In genomic region chr14:31434426-31434825, GRCm38 (mm10) we compare ENCODE assay signal across 9 mouse cellular contexts. TPM values are rescaled to one million over a fixed set of nuclear protein-coding genes. Genes with fewer than 3 reads are reported as not detected.
DNase-seq lines count a peak whose midpoint lies in the region; ATAC-seq and TF ChIP-seq lines count a peak whose summit lies in the region.
"Had no signal": no experiment of that assay in that cellular context is flagged by ENCODE, and none has a peak within 500 bp of the region (broad histone marks: within the 10 kb centered on the region; RNA-seq: fewer than 3 reads in every experiment).

No protein-coding gene starts in this region.

- ATAC-seq in forebrain, embryonic 11.5 days (replicated peaks; ENCODE audit: low FRiP score), result no peak
- no peak for ATAC-seq in liver, embryonic 13.5 days (ENCODE audit: low read depth)
- ATAC-seq: CD4-positive, CD25-positive, alpha-beta regulatory T cell, adult 4 months had no signal

- H3K4me1 ChIP-seq in forebrain, embryonic 10.5 days, result peaks cover 49% of the 10 kb centered on the region
- peaks cover 4% of the 10 kb centered on the region; the same call in 1 of the 2 replicates for H3K4me1 ChIP-seq in forebrain, embryonic 11.5 days (replicated peaks; ENCODE audit: control insufficient read depth, insufficient read depth, low read length)
- peaks cover 21% of the 10 kb centered on the region; the same call in 1 of the 2 replicates for H3K4me1 ChIP-seq in spleen, adult 2 months (ENCODE audit: control insufficient read depth, insufficient read depth, insufficient read length)
- peaks cover 50% of the 10 kb centered on the region for H3K4me1 ChIP-seq in liver, embryonic 13.5 days (replicated peaks)

- peak overlapping the region; percentile 72 for H3K4me3 ChIP-seq in forebrain, embryonic 10.5 days
- H3K4me3 ChIP-seq in forebrain, embryonic 11.5 days (ENCODE audit: low read depth, low read length), result no peak overlapping the region; the same call in 1 of the 2 replicates
- H3K4me3 ChIP-seq in spleen, adult 2 months (ENCODE audit: extremely low read depth, insufficient read depth, insufficient read length), result peak overlapping the region; percentile 42
- 0 out of 2 replicates have a peak overlapping the region, but pooled peaks have one; percentile 11 for H3K4me3 ChIP-seq in liver, embryonic 13.5 days (replicated peaks)

- H3K9ac ChIP-seq in forebrain, embryonic 11.5 days (ENCODE audit: low read length), result no peak overlapping the region
- H3K9ac ChIP-seq in liver, embryonic 13.5 days, result no peak overlapping the region

- H3K36me3 ChIP-seq in forebrain, embryonic 10.5 days (replicated peaks), result no peaks in the 10 kb centered on the region
- H3K36me3 ChIP-seq in forebrain, embryonic 11.5 days (ENCODE audit: control insufficient read depth, insufficient read depth, low read length), result no peaks in the 10 kb centered on the region
- H3K36me3 ChIP-seq in spleen, adult 2 months (ENCODE audit: control insufficient read depth, insufficient read depth, low read length), result peaks cover 8% of the 10 kb centered on the region
- H3K36me3 ChIP-seq in liver, embryonic 13.5 days, result no peaks in the 10 kb centered on the region

- no peak overlapping the region for H3K27ac ChIP-seq in forebrain, embryonic 10.5 days
- no peak overlapping the region for H3K27ac ChIP-seq in forebrain, embryonic 11.5 days (ENCODE audit: low read depth, low read length)
- peak overlapping the region; percentile 31; the same call in 1 of the 2 replicates for H3K27ac ChIP-seq in spleen, adult 2 months (ENCODE audit: insufficient read depth, low read length)
- peak overlapping the region; percentile 36 for H3K27ac ChIP-seq in liver, embryonic 13.5 days

- DNase-seq in forebrain, embryonic 10.5 days (ENCODE audit: extremely low spot score, low spot score), result no peak
- no peak for DNase-seq in forebrain, embryonic 11.5 days (ENCODE audit: low spot score)
- no peak for DNase-seq in spleen, adult 2 months (ENCODE audit: low read depth in 1 of 2, low spot score in 2 of 2)
- no peak for DNase-seq in spleen, postnatal 14 days (ENCODE audit: low spot score in 2 of 2)
- no peak for DNase-seq in liver, embryonic 13.5 days
- DNase-seq in frontal cortex, adult 2 months (ENCODE audit: extremely low spot score in 1 of 2, low spot score in 1 of 2), result no peak
- DNase-seq in gastrocnemius, postnatal 14 days, result no peak
- no peak for DNase-seq in testis, postnatal 10 days (ENCODE audit: low spot score)

- TF ChIP-seq POLR2A in spleen, adult 2 months (IDR thresholded peaks at IDR 0.05; ENCODE audit: low read depth, low read length), result no peak

- 52% methylated on average over 5 of the region's 5 CpGs for WGBS in forebrain, embryonic 10.5 days
- WGBS in forebrain, embryonic 11.5 days, result 60% methylated on average over 5 of the region's 5 CpGs
- 67% methylated on average over 5 of the region's 5 CpGs for WGBS in spleen, adult 2 months
- 61% methylated on average over 5 of the region's 5 CpGs for WGBS in liver, embryonic 13.5 days (ENCODE audit: insufficient replicate concordance)

- H3K4me2 ChIP-seq in forebrain, embryonic 11.5 days (ENCODE audit: low read depth, low read length, severe bottlenecking), result no peak overlapping the region; the same call in 1 of the 2 replicates
- H3K4me2 ChIP-seq in liver, embryonic 13.5 days, result peak overlapping the region; percentile 85

- peaks cover 40% of the 10 kb centered on the region for H3K27me3 ChIP-seq in forebrain, embryonic 10.5 days (ENCODE audit: poor library complexity, severe bottlenecking)
- no peaks in the 10 kb centered on the region for H3K27me3 ChIP-seq in forebrain, embryonic 11.5 days (ENCODE audit: control insufficient read depth, insufficient read depth, low read length)
- H3K27me3 ChIP-seq in spleen, adult 2 months (ENCODE audit: control insufficient read depth, insufficient read depth, low read length), result no peaks in the 10 kb centered on the region
- H3K27me3 ChIP-seq in liver, embryonic 13.5 days, result peaks cover 37% of the 10 kb centered on the region

- intact Hi-C loops in gastrocnemius, postnatal 14 days (cut with DNase I; ENCODE audit: low total_unique reads), result no loop called here

- no peaks in the 10 kb centered on the region for H3K9me3 ChIP-seq in forebrain, embryonic 10.5 days
- H3K9me3 ChIP-seq in forebrain, embryonic 11.5 days (ENCODE audit: control insufficient read depth, low read length), result no peaks in the 10 kb centered on the region
- H3K9me3 ChIP-seq in liver, embryonic 13.5 days (replicated peaks), result no peaks in the 10 kb centered on the region

- no peak for TF ChIP-seq CTCF in spleen, adult 2 months (IDR thresholded peaks at IDR 0.05; ENCODE audit: extremely low read depth, insufficient read depth, insufficient read length, insufficient replicate concordance)

RNA-seq across cellular contexts. Expression of gene Sh3bp5, which starts 1.5 kb away (rescaled TPM):
- polyA plus RNA-seq in forebrain, embryonic 10.5 days (2016; fragmentation: Nextera tagmentation; extraction: Ambion mirVana), result 17.6 and 18.3 TPM in 2 replicates
- 15.8 and 17.4 TPM in 2 replicates for polyA plus RNA-seq in forebrain, embryonic 11.5 days (2014; fragmentation: Nextera tagmentation; extraction: Ambion mirVana)
- polyA plus RNA-seq in spleen, adult 2 months (2012; rRNA removed), result 36.0 and 43.0 TPM in 2 replicates
- polyA plus RNA-seq in liver, embryonic 13.5 days (2015; fragmentation: Nextera tagmentation; extraction: Ambion mirVana), result 13.3 and 16.2 TPM in 2 replicates
- polyA plus RNA-seq in frontal cortex, adult 2 months (2012; rRNA removed), result 38.4 and 44.0 TPM in 2 replicates
- 10 to 100 TPM; 50.8 to 56.6 TPM for total RNA-seq in gastrocnemius, postnatal 14 days (2021)

RNA-seq across cellular contexts. Expression of gene Eaf1, which starts 59.8 kb away (rescaled TPM):
- 28.4 and 29.1 TPM in 2 replicates for polyA plus RNA-seq in forebrain, embryonic 10.5 days (2016; fragmentation: Nextera tagmentation; extraction: Ambion mirVana)
- 24.7 and 25.7 TPM in 2 replicates for polyA plus RNA-seq in forebrain, embryonic 11.5 days (2014; fragmentation: Nextera tagmentation; extraction: Ambion mirVana)
- polyA plus RNA-seq in spleen, adult 2 months (2012; rRNA removed), result 28.8 and 30.8 TPM in 2 replicates
- polyA plus RNA-seq in liver, embryonic 13.5 days (2015; fragmentation: Nextera tagmentation; extraction: Ambion mirVana), result 24.1 and 31.7 TPM in 2 replicates
- polyA plus RNA-seq in frontal cortex, adult 2 months (2012; rRNA removed), result 12.6 and 13.7 TPM in 2 replicates
- total RNA-seq in gastrocnemius, postnatal 14 days (2021), result 10 to 100 TPM; 11.1 to 14.8 TPM

Comparison
In these comparisons a context has a peak if more than half of its experiments do, and no peak if none do; other contexts are left out.
1. H3K27ac ChIP-seq: peak in spleen, adult 2 months (single experiment) and liver, embryonic 13.5 days (single experiment); none in forebrain, embryonic 10.5 days (single experiment) and forebrain, embryonic 11.5 days (single experiment).